Mouse (Mus musculus) CH12.LX (cell line): ENCODE measurements at regions not wholly inside any gene's neighbourhood (a gene's known extent, or its start where the extent isn't known, plus 50 kb on each side); places are given as distances from the start of the nearest gene placed in this dataset.

ENCODE experiments used
- DNase-seq: peaks from one replicate; pipeline ENCODE4 v3.0.0-alpha.2; 2013; ENCODE audit errors: extremely low read depth
- H3K27ac ChIP-seq: 2 replicates; pipeline ENCODE4 v1.5.1; 2012; ENCODE audit warnings: low read depth, mild to moderate bottlenecking, control low read depth, moderate library complexity; ENCODE audit not compliant: insufficient read depth
- H3K27me3 ChIP-seq: replicated peaks from 2 replicates; pipeline ENCODE3; 2012; ENCODE audit warnings: inconsistent platforms
- H3K36me3 ChIP-seq, 2 experiments: replicated peaks in 1 of 2; 2 replicates each; pipeline versions ENCODE3 to v1.6.1; 2012; ENCODE audit warnings: inconsistent platforms in 1 of 2, low read length in 1 of 2, mild to moderate bottlenecking in 1 of 2, mixed read lengths in 1 of 2, moderate library complexity in 1 of 2; ENCODE audit not compliant: control insufficient read depth in 1 of 2, insufficient read depth in 1 of 2
- H3K4me1 ChIP-seq, 2 experiments: 2 replicates each; pipeline ENCODE4 v1.6.1; 2012; ENCODE audit warnings: inconsistent platforms in 1 of 2, moderate library complexity in 1 of 2; ENCODE audit not compliant: insufficient read depth in 2 of 2, control insufficient read depth in 1 of 2
- H3K4me2 ChIP-seq: 2 replicates; pipeline ENCODE4 v1.6.1; 2012; ENCODE audit warnings: low read depth, mild to moderate bottlenecking, control low read depth; ENCODE audit not compliant: poor library complexity, insufficient read depth, severe bottlenecking
- H3K4me3 ChIP-seq, 3 experiments: fragments of 150-350 bp in 1 of 3; sonication (generic) in 1 of 3; replicated peaks in 1 of 3; 2 replicates each; pipeline versions ENCODE3 to v1.5.1; 2011 to 2012; ENCODE audit warnings: low read depth in 2 of 3, low read length in 2 of 3, mild to moderate bottlenecking in 2 of 3, moderate library complexity in 2 of 3, control low read depth in 1 of 3, improper control_type of control experiment in 1 of 3, inconsistent platforms in 1 of 3, mixed read lengths in 1 of 3; ENCODE audit not compliant: poor library complexity in 1 of 3
- H3K79me2 ChIP-seq: replicated peaks from 2 replicates; pipeline ENCODE4 v1.6.1; 2012; ENCODE audit warnings: mild to moderate bottlenecking, moderate library complexity; ENCODE audit not compliant: control insufficient read depth, poor library complexity, insufficient read depth, severe bottlenecking; ENCODE audit errors: extremely low read depth
- H3K9ac ChIP-seq: 2 replicates; pipeline ENCODE4 v1.6.1; 2012; ENCODE audit warnings: low read depth, mild to moderate bottlenecking, control low read depth, moderate library complexity; ENCODE audit not compliant: insufficient read depth
- H3K9me3 ChIP-seq: replicated peaks from 2 replicates; pipeline ENCODE3; 2012; ENCODE audit warnings: low read length, inconsistent platforms, mixed read lengths
- BHLHE40 ChIP-seq: IDR thresholded peaks from 2 replicates; pipeline ENCODE4 v1.6.1; 2011; ENCODE audit warnings: mild to moderate bottlenecking, low read depth, low read length, improper control_type of control experiment
- E2F4 ChIP-seq: IDR thresholded peaks from 2 replicates; pipeline ENCODE4 v1.6.1; 2011; ENCODE audit warnings: low read depth, low read length, improper control_type of control experiment; ENCODE audit not compliant: insufficient replicate concordance
- ELF1 ChIP-seq: IDR thresholded peaks from 2 replicates; pipeline ENCODE4 v1.6.1; 2014; ENCODE audit warnings: low read depth, mild to moderate bottlenecking, inconsistent platforms, low read length, improper control_type of control experiment
- EP300 ChIP-seq: IDR thresholded peaks from 2 replicates; pipeline ENCODE4 v1.6.1; 2011; ENCODE audit warnings: low read length, improper control_type of control experiment
- HCFC1 ChIP-seq: IDR thresholded peaks from 2 replicates; pipeline ENCODE4 v1.6.1; 2012; ENCODE audit warnings: low read depth, mild to moderate bottlenecking, inconsistent platforms, low read length, improper control_type of control experiment
- MAX ChIP-seq: IDR thresholded peaks from 2 replicates; pipeline ENCODE4 v1.6.1; 2011; ENCODE audit warnings: low read length, improper control_type of control experiment
- MAZ ChIP-seq: IDR thresholded peaks from 2 replicates; pipeline ENCODE4 v1.6.1; 2012; ENCODE audit warnings: low read depth, mild to moderate bottlenecking, inconsistent platforms, low read length, improper control_type of control experiment, moderate library complexity
- MEF2A ChIP-seq: IDR thresholded peaks from 2 replicates; pipeline ENCODE4 v1.6.1; 2014; ENCODE audit warnings: low read depth, mild to moderate bottlenecking, inconsistent platforms, low read length, improper control_type of control experiment, borderline replicate concordance
- MXI1 ChIP-seq: IDR thresholded peaks from 2 replicates; pipeline ENCODE4 v1.6.1; 2011; ENCODE audit warnings: mild to moderate bottlenecking, low read depth, low read length, improper control_type of control experiment
- NRF1 ChIP-seq: IDR thresholded peaks from 2 replicates; pipeline ENCODE4 v1.6.1; 2014; ENCODE audit warnings: low read depth, mild to moderate bottlenecking, inconsistent platforms, low read length, improper control_type of control experiment, moderate library complexity
- POLR2A ChIP-seq: IDR thresholded peaks from 2 replicates; pipeline ENCODE4 v1.6.1; 2011; ENCODE audit warnings: low read depth, mild to moderate bottlenecking, improper control_type of control experiment, low read length
- RCOR1 ChIP-seq: conservative IDR thresholded peaks from 2 replicates; pipeline ENCODE4 v1.6.1; 2012; ENCODE audit warnings: low read depth, mild to moderate bottlenecking, inconsistent platforms, low read length, improper control_type of control experiment
- SMC3 ChIP-seq: IDR thresholded peaks from 2 replicates; pipeline ENCODE4 v1.6.1; 2011; ENCODE audit warnings: low read depth, low read length, improper control_type of control experiment
- TBP ChIP-seq: conservative IDR thresholded peaks from 2 replicates; pipeline ENCODE4 v1.6.1; 2011; ENCODE audit warnings: low read depth, low read length, improper control_type of control experiment
- ZMIZ1 ChIP-seq: IDR thresholded peaks from 2 replicates; pipeline ENCODE4 v1.6.1; 2012; ENCODE audit warnings: low read depth, mild to moderate bottlenecking, inconsistent platforms, low read length, improper control_type of control experiment
- dilution Hi-C: fragments of 300-500 bp; cut with MboI; formaldehyde crosslinking; loops from 2 replicates; pipeline ENCODE4 v1.14.3; 2020; ENCODE audit warnings: low sequenced_read_pairs; ENCODE audit not compliant: extremely low pct_unique_long_range_greater_than_20kb, extremely low pct_ligation_motif_present
- in situ Hi-C: fragments of 300-500 bp; cut with MboI; formaldehyde crosslinking; loops from 3 replicates; pipeline ENCODE4 v1.14.3; 2019; ENCODE audit warnings: low sequenced_read_pairs, low pct_ligation_motif_present, low pct_unique_long_range_greater_than_20kb, mixed read lengths

DNA sequence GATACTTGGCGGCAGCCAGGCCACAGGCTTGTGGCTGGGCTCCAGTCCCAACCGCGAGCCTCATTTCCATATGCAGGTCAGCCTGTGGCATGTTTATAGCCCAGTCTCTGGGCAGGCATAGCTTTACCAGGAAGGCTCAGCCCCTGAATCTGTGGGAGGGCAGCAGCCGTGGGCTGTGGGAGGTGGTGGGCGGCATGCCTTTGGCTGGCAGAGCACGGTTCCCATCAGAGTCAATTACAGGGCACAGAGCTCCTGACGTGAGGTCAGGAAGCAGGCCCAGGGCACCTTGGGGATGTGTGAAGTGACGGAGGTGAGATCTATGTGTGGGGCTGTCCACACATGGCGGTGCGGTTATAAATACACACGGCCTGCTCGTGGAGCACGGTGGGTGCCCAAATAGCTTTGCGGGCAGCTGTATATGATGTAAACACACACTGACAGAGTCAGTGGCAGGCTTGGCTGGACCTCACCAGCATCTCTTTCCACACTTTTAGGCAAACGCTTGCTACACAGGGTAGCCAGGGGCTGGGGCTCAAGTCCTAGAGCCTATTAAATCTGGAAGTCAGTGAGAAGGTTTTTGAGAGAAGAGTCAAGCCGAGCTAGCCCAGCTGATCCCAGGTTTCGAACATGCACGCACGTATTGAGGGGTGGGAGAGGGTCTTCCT lies 71.8 kb downstream of the Gm525 start:
- Histone ChIP-seq H3K4me3 (peak overlapping the region in 1 of 3 experiments; percentile 8), H3K36me3 (no peaks in the 10 kb centered on the region), H3K4me1 (peaks cover 10 to 22% of the 10 kb centered on the region in 2 experiments), H3K79me2 (no peaks in the 10 kb centered on the region), H3K9me3 (peaks cover 4% of the 10 kb centered on the region), H3K27ac (no peak overlapping the region), H3K9ac (no peak overlapping the region), H3K4me2 (peak overlapping the region; percentile 41), H3K27me3 (peaks cover 1% of the 10 kb centered on the region)
- DNase-seq: peak; percentile 28
- TF ChIP-seq E2F4 (no peak), MAX (peak; percentile 35; the same call in 1 of the 2 replicates), EP300 (no peak), MXI1 (0 out of 2 replicates have a peak, but pooled peaks have one; percentile 25), HCFC1 (no peak), POLR2A (no peak), TBP (no peak), NRF1 (no peak), MAZ (no peak), BHLHE40 (peak; percentile 41; the same call in 1 of the 2 replicates), RCOR1 (no peak), MEF2A (no peak), ELF1 (peak; percentile 19; the same call in 1 of the 2 replicates), SMC3 (no peak)
- dilution Hi-C loops: no loop called here
- in situ Hi-C loops: no loop called here

DNA sequence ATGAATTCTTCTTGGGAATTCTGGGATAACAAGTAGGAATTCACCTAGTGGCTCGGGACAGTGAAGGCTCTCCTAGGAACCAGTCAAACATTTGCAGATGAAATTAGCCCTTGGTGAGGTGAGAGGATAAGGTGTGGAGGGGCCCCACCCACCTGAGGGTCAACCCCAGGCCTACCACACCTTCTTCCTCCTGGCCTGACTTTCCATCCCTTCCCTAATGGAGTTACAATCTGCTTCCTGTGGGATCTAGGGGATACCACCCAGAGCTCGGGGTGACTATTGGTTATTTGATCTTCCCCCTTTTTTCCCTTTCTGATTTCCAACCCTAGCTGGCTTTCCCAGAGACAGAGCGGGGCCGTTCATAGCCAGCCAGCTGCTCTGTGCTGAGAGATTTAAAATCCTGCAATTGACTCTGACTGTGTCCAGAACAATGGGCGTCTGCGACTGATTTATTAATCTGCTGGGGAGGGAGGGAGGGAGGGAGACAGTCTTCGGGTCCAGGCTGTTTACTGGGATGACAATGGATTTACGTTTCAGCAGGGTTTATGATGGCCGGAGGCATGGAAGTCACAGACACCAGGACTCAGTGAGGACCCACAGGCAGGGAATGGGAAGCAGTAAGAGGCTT lies 69.0 kb downstream of the Gm525 start:
- Histone ChIP-seq H3K4me2 (no peak overlapping the region), H3K36me3 (no peaks in the 10 kb centered on the region), H3K4me1 (peaks cover 7 to 14% of the 10 kb centered on the region in 2 experiments), H3K27ac (no peak overlapping the region), H3K9ac (no peak overlapping the region), H3K4me3 (no peak overlapping the region), H3K79me2 (no peaks in the 10 kb centered on the region), H3K27me3 (peaks cover 1% of the 10 kb centered on the region), H3K9me3 (peaks cover 9% of the 10 kb centered on the region)
- DNase-seq: no peak
- TF ChIP-seq SMC3: no peak
- TF ChIP-seq ZMIZ1: no peak
- TF ChIP-seq MEF2A: no peak
- dilution Hi-C loops (no loop called here), in situ Hi-C loops (no loop called here)
